Mouse (Mus musculus) limb, embryonic 11.5 days (tissue): Measurements from ENCODE around the gene Tecpr1. TPM values are rescaled to one million over a fixed set of nuclear protein-coding genes. Genes with fewer than 3 reads are reported as not detected.
A peak's percentile ranks its signal among the peaks of the same experiment; 100 is the strongest.

ENCODE experiments used
- ATAC-seq: fragments of 200-750 bp; cut with Nextera tagmentation; 2 replicates; pipeline ENCODE4 v1.8.0; 2017; ENCODE audit warnings: low read depth; ENCODE audit not compliant: insufficient number of reproducible peaks, low FRiP score, low TSS enrichment
- DNase-seq: peaks from one replicate; pipeline ENCODE4 v3.0.0-alpha.2; 2015; ENCODE audit warnings: low spot score
- H3K27ac ChIP-seq: fragments of 300-500 bp; sonication (generic); replicated peaks from 2 replicates; pipeline ENCODE4 v1.5.1; 2014; ENCODE audit warnings: low read depth, mild to moderate bottlenecking, low read length
- H3K27me3 ChIP-seq: fragments of 300-500 bp; sonication (generic); 2 replicates; pipeline ENCODE4 v1.6.1; 2014; ENCODE audit warnings: mild to moderate bottlenecking, low read length, mixed read lengths; ENCODE audit not compliant: control insufficient read depth, insufficient read depth
- H3K36me3 ChIP-seq: fragments of 300-500 bp; sonication (generic); 2 replicates; pipeline ENCODE4 v1.6.1; 2014; ENCODE audit warnings: mild to moderate bottlenecking, low read length, moderate library complexity, mixed read lengths; ENCODE audit not compliant: control insufficient read depth, insufficient read depth
- H3K4me1 ChIP-seq: fragments of 300-500 bp; sonication (generic); 2 replicates; pipeline ENCODE4 v1.6.1; 2014; ENCODE audit warnings: low read length, mixed read lengths; ENCODE audit not compliant: control insufficient read depth, insufficient read depth
- H3K4me2 ChIP-seq: fragments of 300-500 bp; sonication (generic); 2 replicates; pipeline ENCODE4 v1.6.1; 2014; ENCODE audit warnings: low read depth, mild to moderate bottlenecking, moderate library complexity; ENCODE audit not compliant: severe bottlenecking
- H3K4me3 ChIP-seq: fragments of 300-500 bp; sonication (generic); 2 replicates; pipeline ENCODE4 v1.5.1; 2014; ENCODE audit warnings: low read depth, low read length
- H3K9ac ChIP-seq: fragments of 300-500 bp; sonication (generic); 2 replicates; pipeline ENCODE4 v1.6.1; 2014; ENCODE audit warnings: mild to moderate bottlenecking, low read length
- H3K9me3 ChIP-seq: fragments of 300-500 bp; sonication (generic); 2 replicates; pipeline ENCODE4 v1.6.1; 2016; ENCODE audit warnings: low read length; ENCODE audit not compliant: control insufficient read depth
- WGBS: fragments of 180-500 bp; shearing (Covaris S2); extraction: QIAGEN DNeasy Blood & Tissue Kit; methylation state at CpG from one replicate; pipeline ENCODE4 v1.1.7; 2014; 5-methylcytosine and 5-hydroxymethylcytosine counted together
- polyA plus RNA-seq: library from polyadenylated mRNA; unstranded; fragments of >200 nt; fragmentation: Nextera tagmentation; extraction: Ambion mirVana; gene quantifications from 2 replicates; pipeline ENCODE4 v1.2.1, GENCODE M21; 2014

The Tecpr1 gene
- polyA plus RNA-seq, 1 experiment from 2014 or later = 11.3 TPM

DNA sequence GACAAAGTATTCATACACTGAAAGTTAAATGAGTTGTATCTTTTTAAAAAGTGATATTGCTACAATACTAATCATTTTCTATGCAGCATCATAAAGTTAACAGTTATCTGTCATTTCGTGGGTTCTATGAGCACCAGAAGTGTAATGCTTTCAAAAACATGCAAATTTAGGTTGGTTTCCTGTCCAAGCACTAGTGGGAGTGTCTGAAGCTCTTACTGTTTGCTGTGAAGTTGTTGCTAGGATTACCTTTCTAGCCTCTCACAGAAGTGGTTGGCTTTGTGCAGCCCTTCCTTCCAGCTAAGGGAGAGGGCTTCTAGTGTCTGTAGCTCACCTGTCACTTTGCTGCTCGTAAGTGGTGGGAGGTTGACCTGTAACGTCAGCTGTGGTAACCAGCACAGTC, 57.7 kb downstream of the Tecpr1 start:
- H3K9ac ChIP-seq = no peak overlapping the region
- no peak for ATAC-seq
- no peaks in the 10 kb centered on the region for H3K9me3 ChIP-seq
- H3K27ac ChIP-seq = no peak overlapping the region
- H3K4me2 ChIP-seq = no peak overlapping the region
- H3K27me3 ChIP-seq = no peaks in the 10 kb centered on the region
- H3K4me3 ChIP-seq = no peak overlapping the region
- DNase-seq = no peak
- H3K4me1 ChIP-seq = no peaks in the 10 kb centered on the region
- 86% methylated on average over 3 of the region's 3 CpGs for WGBS
- peaks cover 5% of the 10 kb centered on the region; the same call in 1 of the 2 replicates for H3K36me3 ChIP-seq

- Histone ChIP-seq H3K4me2 (no peak overlapping the region), H3K4me3 (no peak overlapping the region), H3K9ac (no peak overlapping the region), H3K27me3 (no peaks in the 10 kb centered on the region), H3K36me3 (peaks cover 7% of the 10 kb centered on the region; the same call in 1 of the 2 replicates), H3K4me1 (no peaks in the 10 kb centered on the region), H3K27ac (no peak overlapping the region), H3K9me3 (no peaks in the 10 kb centered on the region)
- ATAC-seq (no peak), DNase-seq (no peak)
- WGBS = 76% methylated on average over 10 of the region's 10 CpGs
Measured at GRCm38 (mm10) chr5:144162813-144163517, 60.5 kb downstream of the Tecpr1 start.

- WGBS = 83% methylated on average over 5 of the region's 5 CpGs
- ATAC-seq = no peak
Measured at GRCm38 (mm10) chr5:144162080-144162812, 61.2 kb downstream of the Tecpr1 start.

DNA sequence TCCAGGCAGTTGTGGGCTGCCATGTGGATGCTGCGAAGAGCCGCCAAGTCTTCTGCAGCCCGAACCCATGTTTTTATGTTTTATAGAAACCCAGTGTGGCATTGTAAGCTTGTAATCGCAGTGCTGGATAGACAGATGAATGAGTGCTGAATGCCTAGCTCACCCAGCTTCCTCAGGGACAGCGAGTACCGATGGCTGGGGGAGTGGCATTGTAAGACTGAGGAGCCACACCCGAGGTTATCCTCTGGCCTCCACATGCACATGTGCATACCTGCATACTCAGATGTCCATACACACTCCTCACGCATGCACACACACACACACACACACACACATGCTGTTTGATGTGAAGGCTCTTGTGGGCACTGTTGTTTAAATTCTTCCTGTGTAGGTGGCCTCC, 64.3 kb downstream of the Tecpr1 start:
- Histone ChIP-seq H3K36me3 (peaks cover 4% of the 10 kb centered on the region; the same call in 1 of the 2 replicates), H3K4me1 (no peaks in the 10 kb centered on the region), H3K9ac (no peak overlapping the region), H3K27ac (no peak overlapping the region), H3K4me3 (no peak overlapping the region), H3K9me3 (no peaks in the 10 kb centered on the region), H3K4me2 (no peak overlapping the region), H3K27me3 (no peaks in the 10 kb centered on the region)
- no peak for ATAC-seq
- 93% methylated on average over 8 of the region's 8 CpGs for WGBS
- DNase-seq = no peak

More at GRCm38 (mm10) chr5:144162080-144162812, 61.2 kb downstream of the Tecpr1 start:
- no peaks in the 10 kb centered on the region for H3K4me1 ChIP-seq
- no peak overlapping the region for H3K4me3 ChIP-seq
- H3K9ac ChIP-seq = no peak overlapping the region
- no peak for DNase-seq
- H3K27ac ChIP-seq = no peak overlapping the region
- no peak overlapping the region for H3K4me2 ChIP-seq
- H3K36me3 ChIP-seq = peaks cover 7% of the 10 kb centered on the region; the same call in 1 of the 2 replicates
- no peaks in the 10 kb centered on the region for H3K27me3 ChIP-seq
- H3K9me3 ChIP-seq = no peaks in the 10 kb centered on the region

GRCm38 (mm10) chr5:144158604-144159003, 64.8 kb downstream of the Tecpr1 start:
- Histone ChIP-seq H3K27me3 (no peaks in the 10 kb centered on the region), H3K27ac (no peak overlapping the region), H3K4me1 (no peaks in the 10 kb centered on the region), H3K9me3 (no peaks in the 10 kb centered on the region), H3K4me2 (no peak overlapping the region), H3K9ac (no peak overlapping the region), H3K36me3 (peaks cover 2% of the 10 kb centered on the region; the same call in 1 of the 2 replicates), H3K4me3 (no peak overlapping the region)
- 62% methylated on average over 4 of the region's 4 CpGs for WGBS
- DNase-seq = no peak
- ATAC-seq = no peak

DNA sequence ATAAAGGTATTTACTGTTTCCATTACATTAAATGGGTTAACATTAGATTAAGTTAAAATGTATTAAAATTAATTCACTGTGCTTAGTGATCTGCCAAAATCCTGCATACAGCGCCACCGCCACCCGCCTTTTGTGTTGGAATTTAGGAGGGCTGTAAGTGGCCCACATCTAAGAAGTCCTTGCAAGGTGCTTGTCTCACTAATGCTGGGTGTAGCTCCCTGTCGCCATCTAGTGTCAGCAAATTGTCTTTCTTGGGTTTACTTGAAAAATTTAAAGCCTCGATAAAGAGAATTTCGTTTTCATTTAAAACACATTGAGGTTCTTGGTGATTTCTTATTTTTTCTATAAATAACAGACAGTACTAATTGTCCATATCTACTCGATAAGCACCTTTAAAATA, 68.9 kb downstream of the Tecpr1 start:
- Histone ChIP-seq H3K4me3 (no peak overlapping the region), H3K27me3 (no peaks in the 10 kb centered on the region), H3K27ac (no peak overlapping the region), H3K9ac (no peak overlapping the region), H3K9me3 (no peaks in the 10 kb centered on the region), H3K4me2 (no peak overlapping the region), H3K4me1 (no peaks in the 10 kb centered on the region), H3K36me3 (peaks cover 5% of the 10 kb centered on the region; the same call in 1 of the 2 replicates)
- DNase-seq (peak; percentile 79), ATAC-seq (no peak)
- WGBS = 43% methylated on average over 7 of the region's 7 CpGs

DNA sequence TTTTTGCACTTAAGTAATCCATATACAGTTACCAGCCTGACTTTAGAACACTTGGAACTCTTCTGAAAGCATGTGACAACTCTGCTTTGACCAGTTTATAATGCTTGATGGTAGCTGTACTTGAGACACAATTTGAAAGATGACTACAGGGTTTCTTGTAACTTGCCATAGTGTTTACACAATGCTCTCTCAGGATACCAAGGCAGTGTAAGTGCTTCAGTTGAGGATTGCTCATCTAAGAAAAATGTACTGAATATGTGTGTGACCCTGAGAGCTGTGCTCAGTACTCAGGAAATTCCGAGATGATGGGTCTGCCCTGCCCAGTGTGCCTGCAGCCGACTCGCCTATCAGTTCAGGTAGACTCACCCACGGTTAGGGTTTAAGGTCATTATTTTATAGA, 72.1 kb downstream of the Tecpr1 start:
- H3K4me3 ChIP-seq = no peak overlapping the region
- peaks cover 6% of the 10 kb centered on the region; the same call in 1 of the 2 replicates for H3K36me3 ChIP-seq
- DNase-seq (no peak), ATAC-seq (no peak)
- no peak overlapping the region for H3K27ac ChIP-seq
- WGBS = 94% methylated on average over 4 of the region's 4 CpGs
- no peaks in the 10 kb centered on the region for H3K27me3 ChIP-seq
- H3K4me2 ChIP-seq = no peak overlapping the region
- H3K4me1 ChIP-seq = no peaks in the 10 kb centered on the region
- no peak overlapping the region for H3K9ac ChIP-seq
- H3K9me3 ChIP-seq = no peaks in the 10 kb centered on the region

DNA sequence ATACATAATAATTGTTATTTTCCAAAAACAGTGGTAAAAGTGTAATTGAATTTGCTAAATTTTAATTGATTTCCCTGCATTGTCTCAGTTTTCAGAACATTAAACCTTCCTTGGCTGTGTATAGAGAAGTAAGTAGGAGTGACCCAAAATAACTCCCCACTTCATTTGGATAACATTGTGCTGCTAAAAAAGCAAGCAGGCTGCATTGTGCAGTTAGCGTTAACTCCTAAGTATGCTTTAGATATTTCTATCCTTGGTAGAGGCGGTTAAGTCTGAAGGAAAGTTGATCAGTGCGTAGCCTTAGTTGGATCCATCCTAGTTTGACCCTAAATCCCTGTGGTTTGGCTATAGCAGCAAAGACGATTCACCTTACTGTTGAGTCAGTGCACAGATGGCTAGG, 73.9 kb downstream of the Tecpr1 start:
- Histone ChIP-seq H3K36me3 (peaks cover 6% of the 10 kb centered on the region; the same call in 1 of the 2 replicates), H3K4me2 (no peak overlapping the region), H3K4me1 (no peaks in the 10 kb centered on the region), H3K9me3 (no peaks in the 10 kb centered on the region), H3K9ac (no peak overlapping the region), H3K27ac (no peak overlapping the region), H3K27me3 (no peaks in the 10 kb centered on the region), H3K4me3 (no peak overlapping the region)
- 97% methylated on average over 4 of the region's 4 CpGs for WGBS
- ATAC-seq (no peak), DNase-seq (no peak)
